9 mouse cellular contexts compared by ENCODE assay signal in the genomic region with DNA sequence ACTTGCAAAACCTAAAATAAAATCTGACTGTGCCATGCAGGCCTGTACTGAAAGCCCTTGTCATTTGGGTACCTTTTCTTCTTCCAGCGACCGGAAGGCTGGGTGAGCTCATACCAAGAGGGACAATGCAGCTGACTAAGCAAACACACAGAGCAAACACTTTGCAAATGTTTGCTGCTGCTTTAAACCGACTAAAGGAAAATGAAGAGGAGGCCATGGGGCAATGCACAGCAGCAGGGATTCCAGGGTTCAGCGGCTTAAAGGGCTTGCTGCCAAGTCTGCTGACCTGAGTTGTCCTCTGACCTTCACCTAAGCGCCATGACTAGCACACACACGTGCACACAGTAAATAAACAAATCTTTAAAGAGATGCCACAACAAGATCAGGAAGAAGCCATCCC. TPM values are rescaled to one million over a fixed set of nuclear protein-coding genes. Genes with fewer than 3 reads are reported as not detected.
DNase-seq lines count a peak whose midpoint lies in the region; ATAC-seq and TF ChIP-seq lines count a peak whose summit lies in the region.
"Had no signal": no experiment of that assay in that cellular context is flagged by ENCODE, and none has a peak within 500 bp of the region (broad histone marks: within the 10 kb centered on the region; RNA-seq: fewer than 3 reads in every experiment).

No protein-coding gene starts in this region.

- no peak for TF ChIP-seq EP300 in heart, postnatal 0 days (IDR thresholded peaks at IDR 0.05; ENCODE audit: low read depth)

- no peak overlapping the region for H3K9ac ChIP-seq in heart, postnatal 0 days (replicated peaks; ENCODE audit: low read depth, low read length)
- no peak overlapping the region for H3K9ac ChIP-seq in kidney, postnatal 0 days (ENCODE audit: low read depth, low read length)
- no peak overlapping the region for H3K9ac ChIP-seq in forebrain, embryonic 16.5 days (replicated peaks; ENCODE audit: low read depth, low read length)

- no peak for DNase-seq in heart, postnatal 0 days (ENCODE audit: low spot score)
- DNase-seq in heart, postnatal 4 days, result no peak
- DNase-seq in kidney, adult 18-20 months, result peak; percentile 79
- peak; percentile 37 for DNase-seq in kidney, postnatal 0 days (ENCODE audit: low spot score)
- DNase-seq in lung, postnatal 10 days, result peak; percentile 25
- DNase-seq in thymus, adult 18-20 months, result no peak
- DNase-seq: cerebellum, adult 9-10 months had no signal

- TF ChIP-seq CTCF in heart, postnatal 0 days (IDR thresholded peaks at IDR 0.05; ENCODE audit: low read depth), result no peak
- no peak for TF ChIP-seq CTCF in kidney, postnatal 0 days (IDR thresholded peaks at IDR 0.05; ENCODE audit: low read depth)

- no peak overlapping the region for H3K4me2 ChIP-seq in heart, postnatal 0 days (ENCODE audit: low read depth, low read length)
- no peak overlapping the region for H3K4me2 ChIP-seq in kidney, postnatal 0 days (ENCODE audit: low read length)
- H3K4me2 ChIP-seq in forebrain, embryonic 16.5 days (ENCODE audit: low read length), result no peak overlapping the region

- 0 out of 2 replicates have a peak, but pooled peaks have one; percentile 42 for ATAC-seq in heart, postnatal 0 days (ENCODE audit: insufficient read depth, low read depth)
- ATAC-seq in kidney, postnatal 0 days (replicated peaks; ENCODE audit: low FRiP score, low read depth), result peak; percentile 71
- no peak for ATAC-seq in frontal cortex, adult (ENCODE audit: low TSS enrichment)
- no peak for ATAC-seq in forebrain, embryonic 16.5 days

- no peaks in the 10 kb centered on the region for H3K9me3 ChIP-seq in heart, postnatal 0 days (replicated peaks; ENCODE audit: control insufficient read depth, low read length)
- no peaks in the 10 kb centered on the region for H3K9me3 ChIP-seq in kidney, postnatal 0 days (replicated peaks; ENCODE audit: low read length)
- H3K9me3 ChIP-seq in forebrain, embryonic 16.5 days (ENCODE audit: control insufficient read depth, low read length), result no peaks in the 10 kb centered on the region

- H3K27ac ChIP-seq in heart, postnatal 0 days (ENCODE audit: low read depth), result no peak overlapping the region
- H3K27ac ChIP-seq in kidney, postnatal 0 days, result no peak overlapping the region
- no peak overlapping the region for H3K27ac ChIP-seq in forebrain, embryonic 16.5 days (ENCODE audit: low read length)

- H3K4me3 ChIP-seq in heart, postnatal 0 days (ENCODE audit: low read depth, low read length), result no peak overlapping the region
- no peak overlapping the region for H3K4me3 ChIP-seq in kidney, postnatal 0 days (replicated peaks; ENCODE audit: low read depth, low read length)
- no peak overlapping the region for H3K4me3 ChIP-seq in forebrain, embryonic 16.5 days (replicated peaks; ENCODE audit: low read length)

- peaks cover 13% of the 10 kb centered on the region for H3K4me1 ChIP-seq in heart, postnatal 0 days (ENCODE audit: control insufficient read depth, insufficient read depth)
- H3K4me1 ChIP-seq in kidney, postnatal 0 days (replicated peaks; ENCODE audit: insufficient read depth, low read length), result peaks cover 7% of the 10 kb centered on the region; the same call in 1 of the 2 replicates
- peaks cover 7% of the 10 kb centered on the region; the same call in 1 of the 2 replicates for H3K4me1 ChIP-seq in forebrain, embryonic 16.5 days (replicated peaks; ENCODE audit: control insufficient read depth, insufficient read depth, low read length)

- no peaks in the 10 kb centered on the region for H3K36me3 ChIP-seq in heart, postnatal 0 days (replicated peaks; ENCODE audit: control insufficient read depth, insufficient read depth, low read length)
- no peaks in the 10 kb centered on the region for H3K36me3 ChIP-seq in kidney, postnatal 0 days (ENCODE audit: insufficient read depth, low read length)
- no peaks in the 10 kb centered on the region for H3K36me3 ChIP-seq in forebrain, embryonic 16.5 days (ENCODE audit: control insufficient read depth, insufficient read depth)

- H3K27me3 ChIP-seq in heart, postnatal 0 days (ENCODE audit: control insufficient read depth, insufficient read depth, low read length), result no peaks in the 10 kb centered on the region
- no peaks in the 10 kb centered on the region for H3K27me3 ChIP-seq in kidney, postnatal 0 days (ENCODE audit: insufficient read depth, low read length)
- no peaks in the 10 kb centered on the region for H3K27me3 ChIP-seq in forebrain, embryonic 16.5 days (replicated peaks; ENCODE audit: control insufficient read depth, insufficient read depth, low read length)

- WGBS in heart, postnatal 0 days, result 12% methylated on average over 6 of the region's 6 CpGs
- 19% methylated on average over 6 of the region's 6 CpGs for WGBS in kidney, postnatal 0 days
- WGBS in forebrain, embryonic 16.5 days, result 12% methylated on average over 6 of the region's 6 CpGs

RNA-seq across cellular contexts. Expression of a gene that starts 23.9 kb away (rescaled TPM):
- total RNA-seq in heart, postnatal 0 days (2014; rRNA removed; ENCODE audit: low replicate concordance), result 12.9 and 23.3 TPM in 2 replicates
- polyA plus RNA-seq in heart, postnatal 0 days (2015; fragmentation: Nextera tagmentation; extraction: Ambion mirVana), result 5.1 and 5.6 TPM in 2 replicates
- 10 to 100 TPM; 12.8 to 13.4 TPM for total RNA-seq in heart, postnatal 4 days (2021)
- 10.5 and 12.0 TPM in 2 replicates for polyA plus RNA-seq in kidney, postnatal 0 days (2015; fragmentation: Nextera tagmentation; extraction: Ambion mirVana)
- polyA plus RNA-seq in forebrain, embryonic 16.5 days (2015; fragmentation: Nextera tagmentation; extraction: Ambion mirVana), result 0.39 and 0.53 TPM in 2 replicates

Comparison
In these comparisons a context has a peak if more than half of its experiments do, and no peak if none do; other contexts are left out.
1. ATAC-seq: peak in heart, postnatal 0 days (single experiment) and kidney, postnatal 0 days (single experiment); none in frontal cortex, adult (single experiment) and forebrain, embryonic 16.5 days (single experiment).
2. DNase-seq: peak in kidney, adult 18-20 months (single experiment), kidney, postnatal 0 days (single experiment) and lung, postnatal 10 days (single experiment); none in heart, postnatal 0 days (single experiment), heart, postnatal 4 days (single experiment) and thymus, adult 18-20 months (0 of 2).